In genomic region chr9:113299900-113300299, GRCm38 (mm10) we compare ENCODE assay signal across 30 mouse cellular contexts.
DNase-seq lines count a peak whose midpoint lies in the region; ATAC-seq and TF ChIP-seq lines count a peak whose summit lies in the region.
"Had no signal": no experiment of that assay in that cellular context is flagged by ENCODE, and none has a peak within 500 bp of the region (broad histone marks: within the 10 kb centered on the region; RNA-seq: fewer than 3 reads in every experiment).

No protein-coding gene starts in this region.

- no peak overlapping the region for H3K4me2 ChIP-seq in forebrain, postnatal 0 days (ENCODE audit: low read depth)
- H3K4me2 ChIP-seq in forebrain, embryonic 14.5 days (ENCODE audit: low read length): no peak overlapping the region
- H3K4me2 ChIP-seq in midbrain, embryonic 14.5 days (ENCODE audit: low read length): no peak overlapping the region
- H3K4me2 ChIP-seq in midbrain, embryonic 15.5 days: no peak overlapping the region
- H3K4me2 ChIP-seq: heart, embryonic 13.5 days; intestine, embryonic 15.5 days; liver, embryonic 12.5 days; midbrain, embryonic 12.5 days had no signal

- WGBS in forebrain, postnatal 0 days: 12% methylated on average over 3 of the region's 3 CpGs
- WGBS in forebrain, embryonic 14.5 days: 30% methylated on average over 3 of the region's 3 CpGs
- 11% methylated on average over 3 of the region's 3 CpGs for WGBS in midbrain, embryonic 14.5 days
- WGBS in midbrain, embryonic 15.5 days: 19% methylated on average over 3 of the region's 3 CpGs

- peak overlapping the region; percentile 16; the same call in 1 of the 2 replicates for H3K27ac ChIP-seq in forebrain, postnatal 0 days (ENCODE audit: low read depth, low read length)
- H3K27ac ChIP-seq in forebrain, embryonic 14.5 days (ENCODE audit: low read depth, low read length): no peak overlapping the region
- no peak overlapping the region for H3K27ac ChIP-seq in midbrain, embryonic 14.5 days (replicated peaks; ENCODE audit: low read depth, low read length)
- no peak overlapping the region for H3K27ac ChIP-seq in midbrain, embryonic 15.5 days
- H3K27ac ChIP-seq: gastrocnemius, adult 2 months; heart, embryonic 13.5 days; intestine, embryonic 15.5 days; liver, embryonic 12.5 days; midbrain, embryonic 12.5 days had no signal

- peaks cover 12% of the 10 kb centered on the region; the same call in 1 of the 2 replicates for H3K4me1 ChIP-seq in forebrain, postnatal 0 days (ENCODE audit: insufficient read depth)
- H3K4me1 ChIP-seq in forebrain, embryonic 14.5 days (ENCODE audit: control insufficient read depth, insufficient read depth, low read length): no peaks in the 10 kb centered on the region; the same call in 1 of the 2 replicates
- peaks cover 4% of the 10 kb centered on the region; the same call in 1 of the 2 replicates for H3K4me1 ChIP-seq in midbrain, embryonic 14.5 days (ENCODE audit: control insufficient read depth, insufficient read depth, low read length)
- H3K4me1 ChIP-seq in midbrain, embryonic 15.5 days: 0 out of 2 replicates have a peak, but pooled peaks cover 2% of the 10 kb centered on the region
- H3K4me1 ChIP-seq: intestine, embryonic 15.5 days; liver, embryonic 12.5 days; megakaryocyte, embryonic 14.5 days had no signal

- TF ChIP-seq POLR2A in brain, embryonic 14.5 days (IDR thresholded peaks at IDR 0.05; ENCODE audit: borderline replicate concordance, extremely low read depth, insufficient read depth, insufficient read length, poor library complexity, severe bottlenecking): no peak

- no peaks in the 10 kb centered on the region for H3K9me3 ChIP-seq in forebrain, postnatal 0 days (ENCODE audit: low read length)
- H3K9me3 ChIP-seq in forebrain, embryonic 14.5 days (replicated peaks; ENCODE audit: control insufficient read depth, low read length): no peaks in the 10 kb centered on the region
- H3K9me3 ChIP-seq in midbrain, embryonic 14.5 days (ENCODE audit: control insufficient read depth, low read length): no peaks in the 10 kb centered on the region
- H3K9me3 ChIP-seq in midbrain, embryonic 15.5 days: no peaks in the 10 kb centered on the region
- H3K9me3 ChIP-seq: heart, embryonic 13.5 days; hindbrain, embryonic 10.5 days; intestine, embryonic 15.5 days; liver, embryonic 12.5 days; midbrain, embryonic 12.5 days had no signal

- no peaks in the 10 kb centered on the region for H3K27me3 ChIP-seq in forebrain, postnatal 0 days (ENCODE audit: insufficient read depth, low read length)
- no peaks in the 10 kb centered on the region for H3K27me3 ChIP-seq in forebrain, embryonic 14.5 days (replicated peaks; ENCODE audit: control insufficient read depth, insufficient read depth, low read length)
- H3K27me3 ChIP-seq in midbrain, embryonic 14.5 days (ENCODE audit: control insufficient read depth, insufficient read depth, low read length): no peaks in the 10 kb centered on the region
- no peaks in the 10 kb centered on the region for H3K27me3 ChIP-seq in midbrain, embryonic 15.5 days (replicated peaks)
- H3K27me3 ChIP-seq: heart, embryonic 13.5 days; intestine, embryonic 15.5 days; liver, embryonic 12.5 days; megakaryocyte, embryonic 14.5 days; midbrain, embryonic 12.5 days had no signal

- no peak for ATAC-seq in forebrain, postnatal 0 days
- no peak for ATAC-seq in forebrain, embryonic 14.5 days
- no peak for ATAC-seq in midbrain, embryonic 14.5 days (ENCODE audit: low FRiP score, low TSS enrichment)
- ATAC-seq in midbrain, embryonic 15.5 days (replicated peaks): no peak
- ATAC-seq: hindbrain, embryonic 16.5 days; intestine, embryonic 15.5 days; liver, embryonic 12.5 days; liver, postnatal 0 days had no signal

- no peak overlapping the region for H3K4me3 ChIP-seq in forebrain, postnatal 0 days (ENCODE audit: low read depth, low read length)
- no peak overlapping the region for H3K4me3 ChIP-seq in forebrain, embryonic 14.5 days (ENCODE audit: low read depth, low read length)
- H3K4me3 ChIP-seq in midbrain, embryonic 14.5 days (replicated peaks; ENCODE audit: low read depth, low read length): no peak overlapping the region
- H3K4me3 ChIP-seq in midbrain, embryonic 15.5 days: no peak overlapping the region
- H3K4me3 ChIP-seq: erythroblast, embryonic 14.5 days; gastrocnemius, adult 2 months; heart, embryonic 13.5 days; hindbrain, embryonic 10.5 days; intestine, embryonic 15.5 days; liver, embryonic 12.5 days; megakaryocyte, embryonic 14.5 days; midbrain, embryonic 12.5 days had no signal

- H3K9ac ChIP-seq in forebrain, postnatal 0 days: no peak overlapping the region
- no peak overlapping the region for H3K9ac ChIP-seq in forebrain, embryonic 14.5 days (ENCODE audit: low read length)
- H3K9ac ChIP-seq in midbrain, embryonic 14.5 days (replicated peaks; ENCODE audit: low read length): no peak overlapping the region
- no peak overlapping the region for H3K9ac ChIP-seq in midbrain, embryonic 15.5 days
- H3K9ac ChIP-seq: heart, embryonic 13.5 days; intestine, embryonic 15.5 days; liver, embryonic 12.5 days; liver, postnatal 0 days; midbrain, embryonic 12.5 days had no signal

- no peak for TF ChIP-seq CTCF in forebrain, postnatal 0 days (IDR thresholded peaks at IDR 0.05; ENCODE audit: low read depth)
- no peak for TF ChIP-seq CTCF in brain, embryonic 14.5 days (IDR thresholded peaks at IDR 0.05; ENCODE audit: borderline replicate concordance, extremely low read depth, insufficient read depth, insufficient read length)

- H3K36me3 ChIP-seq in forebrain, postnatal 0 days (ENCODE audit: insufficient read depth): no peaks in the 10 kb centered on the region
- no peaks in the 10 kb centered on the region for H3K36me3 ChIP-seq in forebrain, embryonic 14.5 days (ENCODE audit: control insufficient read depth, insufficient read depth, low read length)
- H3K36me3 ChIP-seq in midbrain, embryonic 14.5 days (ENCODE audit: control insufficient read depth, insufficient read depth, low read length): no peaks in the 10 kb centered on the region
- no peaks in the 10 kb centered on the region for H3K36me3 ChIP-seq in midbrain, embryonic 15.5 days (replicated peaks)
- H3K36me3 ChIP-seq: G1E; heart, embryonic 13.5 days; hindbrain, embryonic 10.5 days; intestine, embryonic 15.5 days; liver, embryonic 12.5 days; midbrain, embryonic 12.5 days had no signal

- no peak for DNase-seq in forebrain, postnatal 0 days
- DNase-seq in forebrain, embryonic 14.5 days (ENCODE audit: low spot score): no peak
- DNase-seq in layer of hippocampus, adult 11-12 months (ENCODE audit: low spot score): peak; percentile 20
- no peak for DNase-seq in layer of hippocampus, postnatal 10 days (ENCODE audit: low spot score in 2 of 2)
- DNase-seq in midbrain, embryonic 14.5 days: peak; percentile 29
- peak; percentile 21 for DNase-seq in brain, embryonic 14.5 days (ENCODE audit: low read depth)
- no peak for DNase-seq in thymus, postnatal 25 days
- DNase-seq: adrenal gland, adult 8-10 months; cerebellum, adult 11-12 months; cerebellum, adult 9-11 months; gastrocnemius, adult 2 months; gastrocnemius, postnatal 36 days; heart, postnatal 10 days; kidney, adult 2 months; liver, postnatal 0 days; lung, postnatal 36 days; right cerebral cortex, postnatal 14 days; spleen, adult 18-20 months; thymus, adult 18-20 months; thymus, postnatal 36 days had no signal

Comparison
In these comparisons a context has a peak if more than half of its experiments do, and no peak if none do; other contexts are left out.
1. DNase-seq: peak in layer of hippocampus, adult 11-12 months (single experiment), midbrain, embryonic 14.5 days (single experiment) and brain, embryonic 14.5 days (single experiment); none in forebrain, postnatal 0 days (single experiment), forebrain, embryonic 14.5 days (single experiment), layer of hippocampus, postnatal 10 days (0 of 2) and thymus, postnatal 25 days (single experiment).